Mouse (Mus musculus) pancreas, adult 10 weeks (tissue): ENCODE measurements around the gene H2afb3. TPM values are rescaled to one million over a fixed set of nuclear protein-coding genes. Genes with fewer than 3 reads are reported as not detected.

ENCODE experiments used
- polyA plus RNA-seq: library from polyadenylated mRNA; stranded (reverse); fragments of 350-450 nt; fragmentation: Illumina TruSeq; extraction: RNeasy Lipid Tissue Mini Kit (QIAGEN cat#74804); gene quantifications from one replicate; pipeline ENCODE4 v1.2.3, GENCODE M21; 2015; ENCODE audit warnings: low read depth, low replicate concordance; ENCODE audit not compliant: insufficient read depth

Gene H2afb3
- polyA plus RNA-seq, result not detected

DNA sequence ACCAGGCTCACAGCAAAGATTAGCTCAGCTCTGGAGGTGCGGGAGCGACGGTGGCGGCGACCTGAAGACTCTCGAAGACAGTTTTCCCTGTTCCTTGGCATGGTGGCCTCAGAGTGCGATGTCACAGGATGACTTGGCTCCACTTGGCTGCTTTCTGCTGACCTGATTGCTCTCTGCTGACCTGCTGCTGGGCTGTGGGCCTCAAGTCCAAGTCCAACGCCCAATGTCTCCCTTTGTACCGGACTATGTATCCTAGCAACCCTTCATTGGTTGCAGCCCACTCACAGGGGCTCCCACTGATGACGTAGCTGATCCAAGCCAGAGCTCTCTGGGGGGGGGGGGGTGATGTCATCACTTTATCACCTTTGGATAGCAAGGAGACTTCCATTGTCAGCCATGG, at the start of gene H2afb3:
TSS of gene H2afb3 (minus strand) at position 101 of the 400 bp plus-strand sequence.

DNA sequence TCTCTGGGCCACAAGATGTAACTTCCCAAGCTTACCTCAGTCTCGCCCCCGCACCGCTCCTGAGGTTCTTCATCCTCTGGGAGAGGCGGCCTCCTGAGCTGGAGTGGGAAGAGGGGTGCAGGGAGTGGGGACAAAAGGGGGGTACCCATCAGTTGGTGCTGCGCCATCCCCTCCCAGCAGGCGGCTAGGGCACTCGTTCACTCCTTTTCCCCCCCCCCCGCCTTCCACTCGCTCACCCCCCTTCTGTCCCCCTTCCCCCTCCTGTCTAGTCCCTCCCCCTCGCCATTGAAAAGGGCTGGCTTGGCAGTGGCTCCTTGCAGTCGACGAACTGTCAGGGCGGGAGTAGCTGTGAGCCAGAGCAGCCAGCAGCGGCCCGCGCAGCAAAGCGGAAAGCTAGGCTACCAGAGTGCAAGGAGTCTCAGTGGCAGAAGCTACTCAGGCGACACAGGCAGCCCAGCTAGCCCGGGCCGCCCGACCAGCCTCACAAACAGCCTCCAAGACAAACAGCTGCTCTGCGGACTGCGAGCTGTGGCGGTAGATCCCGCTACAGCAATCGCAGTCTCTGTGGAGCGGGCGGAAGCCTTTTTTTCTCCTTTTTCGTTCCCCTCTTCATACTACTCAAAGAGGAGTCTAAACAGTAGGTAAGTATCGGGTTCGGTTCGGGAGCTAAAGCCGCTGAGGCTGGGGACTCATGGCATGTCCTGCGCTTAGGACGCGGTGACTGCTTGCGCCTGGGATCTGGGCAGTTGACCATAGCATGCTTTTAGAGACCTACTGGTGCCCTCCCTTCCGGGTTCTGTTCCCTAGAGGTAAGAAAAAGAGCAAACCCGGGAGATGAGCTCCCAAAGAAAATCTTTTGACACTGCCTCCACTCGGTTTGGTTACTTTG, 22.6 kb downstream of the H2afb3 start, which contains the start of gene Pcdh11x:
TSS of gene Pcdh11x (plus strand) at position 249 of the 889 bp plus-strand sequence.

Other genes starting within 250 kb of the H2afb3 start
- gene Pcdh11x, start 22.8 kb downstream of the H2afb3 start, polyA plus RNA-seq, result not detected